Mouse (Mus musculus) intestine, postnatal 0 days (tissue): ENCODE results near the gene Pcdh18. TPM values are rescaled to one million over a fixed set of nuclear protein-coding genes. Genes with fewer than 3 reads are reported as not detected.

Experiments
- ATAC-seq: fragments of 200-750 bp; cut with Nextera tagmentation; 2 replicates; pipeline ENCODE4 v1.8.0; 2017; ENCODE audit warnings: mild to moderate bottlenecking, moderate TSS enrichment, moderate library complexity
- H3K27ac ChIP-seq: fragments of 300-500 bp; sonication (generic); 2 replicates; pipeline ENCODE4 v1.5.1; 2014; ENCODE audit warnings: mild to moderate bottlenecking, low read depth, low read length, moderate library complexity
- H3K27me3 ChIP-seq: fragments of 300-500 bp; sonication (generic); replicated peaks from 2 replicates; pipeline ENCODE4 v1.6.1; 2014; ENCODE audit warnings: low read length, mixed read lengths; ENCODE audit not compliant: control insufficient read depth, insufficient read depth
- H3K36me3 ChIP-seq: fragments of 300-500 bp; sonication (generic); 2 replicates; pipeline ENCODE4 v1.6.1; 2014; ENCODE audit warnings: mild to moderate bottlenecking, moderate library complexity; ENCODE audit not compliant: control insufficient read depth, insufficient read depth
- H3K4me1 ChIP-seq: fragments of 300-500 bp; sonication (generic); replicated peaks from 2 replicates; pipeline ENCODE4 v1.6.1; 2014; ENCODE audit warnings: antibody characterized with exemption, low read length, mixed read lengths; ENCODE audit not compliant: control insufficient read depth, insufficient read depth
- H3K4me2 ChIP-seq: fragments of 300-500 bp; sonication (generic); replicated peaks from 2 replicates; pipeline ENCODE4 v1.6.1; 2014; ENCODE audit warnings: low read depth, mild to moderate bottlenecking, moderate library complexity
- H3K4me3 ChIP-seq: fragments of 300-500 bp; sonication (generic); 2 replicates; pipeline ENCODE4 v1.5.1; 2014; ENCODE audit warnings: low read depth, low read length
- H3K9ac ChIP-seq: fragments of 300-500 bp; sonication (generic); 2 replicates; pipeline ENCODE4 v1.6.1; 2014; ENCODE audit warnings: mild to moderate bottlenecking, low read depth, low read length
- H3K9me3 ChIP-seq: fragments of 300-500 bp; sonication (generic); 2 replicates; pipeline ENCODE4 v1.6.1; 2016; ENCODE audit warnings: mixed run types; ENCODE audit not compliant: control insufficient read depth
- CTCF ChIP-seq: sonication (generic); IDR thresholded peaks from 2 replicates; pipeline ENCODE4 v1.5.1; 2016; ENCODE audit warnings: low read depth, mild to moderate bottlenecking, control low read depth, antibody characterized with exemption, moderate library complexity
- whole genome bisulfite sequencing: fragments of 180-500 bp; shearing (Covaris S2); extraction: QIAGEN DNeasy Blood & Tissue Kit; methylation state at CpG from one replicate; pipeline ENCODE4 v1.1.7; 2014; 5-methylcytosine and 5-hydroxymethylcytosine counted together
- polyA plus RNA-seq: library from polyadenylated mRNA; unstranded; fragments of >200 nt; fragmentation: Nextera tagmentation; extraction: Ambion mirVana; gene quantifications from 2 replicates; pipeline ENCODE4 v1.2.1, GENCODE M21; 2015

Pcdh18 gene
- polyA plus RNA-seq, 1 experiment from 2014 or later, result 9.2 TPM

DNA sequence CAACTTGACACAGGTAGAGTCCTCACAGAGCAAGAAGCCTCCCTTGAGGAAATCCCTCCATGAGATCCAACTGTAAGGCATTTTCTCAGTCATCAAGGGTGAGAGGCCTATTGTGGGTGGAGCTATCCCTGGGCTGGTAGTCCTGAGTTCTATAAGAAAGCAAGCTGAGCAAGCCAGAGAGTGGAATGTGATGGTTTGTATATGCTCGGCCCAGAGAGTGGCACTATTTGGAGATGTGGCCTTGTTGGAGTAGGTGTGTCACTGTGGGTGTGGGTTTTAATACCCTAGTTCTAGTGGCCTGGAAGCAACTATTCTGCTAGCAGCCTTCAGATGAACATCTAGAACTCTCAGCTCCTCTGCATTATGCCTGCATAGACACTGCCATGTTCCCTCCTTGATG is 9.1 kb downstream of the Pcdh18 start:
- WGBS, result 82% methylated on average over 1 of the region's 1 CpGs
- peaks cover 11% of the 10 kb centered on the region; the same call in 1 of the 2 replicates for H3K36me3 ChIP-seq
- H3K4me3 ChIP-seq, result no peak overlapping the region

DNA sequence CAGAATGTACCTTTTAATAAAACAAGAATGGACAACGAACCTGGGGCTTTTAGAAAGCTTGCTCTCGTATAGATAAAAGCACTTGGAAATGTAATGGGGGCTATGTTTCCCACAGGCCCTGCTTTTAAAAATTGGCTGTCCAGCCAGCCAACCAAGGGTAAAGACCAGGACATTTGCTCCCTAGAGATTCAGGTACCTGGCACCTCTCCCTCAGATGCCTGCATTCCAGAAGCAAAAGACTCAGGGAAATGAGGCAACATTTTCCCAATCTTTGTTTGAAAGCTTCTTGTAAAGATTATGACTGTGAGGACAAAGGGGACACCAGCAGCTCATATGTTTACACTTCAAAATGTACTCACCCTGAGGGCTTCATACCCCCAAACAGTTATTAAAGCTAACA is 18.1 kb downstream of the Pcdh18 start:
- no peaks in the 10 kb centered on the region for H3K36me3 ChIP-seq
- H3K4me3 ChIP-seq, result no peak overlapping the region
- H3K4me2 ChIP-seq, result no peak overlapping the region
- H3K4me1 ChIP-seq, result no peaks in the 10 kb centered on the region
- H3K27ac ChIP-seq, result no peak overlapping the region
- no peaks in the 10 kb centered on the region for H3K27me3 ChIP-seq
- no peak overlapping the region for H3K9ac ChIP-seq
- TF ChIP-seq CTCF, result no peak
- WGBS, result 65% methylated on average over 2 of the region's 2 CpGs
- no peaks in the 10 kb centered on the region for H3K9me3 ChIP-seq
- ATAC-seq, result no peak

More for the DNA sequence above, 9.1 kb downstream of the Pcdh18 start:
- H3K27ac ChIP-seq, result no peak overlapping the region
- H3K4me2 ChIP-seq, result no peak overlapping the region
- no peaks in the 10 kb centered on the region for H3K9me3 ChIP-seq
- H3K4me1 ChIP-seq, result no peaks in the 10 kb centered on the region
- no peak for ATAC-seq
- H3K9ac ChIP-seq, result no peak overlapping the region
- H3K27me3 ChIP-seq, result no peaks in the 10 kb centered on the region
- TF ChIP-seq CTCF, result no peak

DNA sequence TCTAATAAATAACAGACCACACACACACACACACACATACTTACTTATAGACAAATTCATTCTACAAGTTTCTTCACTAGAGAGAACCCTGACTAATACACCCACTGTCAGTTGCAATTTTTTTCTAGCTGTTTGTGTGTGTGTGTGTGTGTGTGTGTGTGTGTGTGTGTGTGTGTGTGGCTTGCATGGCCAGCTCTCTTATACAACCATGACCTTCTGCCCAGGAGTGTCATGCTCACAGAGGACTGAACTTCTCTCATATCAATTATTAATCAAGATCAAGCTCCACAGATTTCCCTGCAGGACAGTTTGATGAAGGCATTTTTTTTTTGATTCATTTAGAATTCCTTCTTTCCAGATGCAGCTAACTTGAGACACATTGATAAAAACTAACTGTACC is 18.6 kb downstream of the Pcdh18 start:
- H3K9me3 ChIP-seq, result no peaks in the 10 kb centered on the region
- H3K27me3 ChIP-seq, result no peaks in the 10 kb centered on the region
- no peaks in the 10 kb centered on the region for H3K36me3 ChIP-seq
- no peak overlapping the region for H3K27ac ChIP-seq
- no peak overlapping the region for H3K4me2 ChIP-seq
- H3K4me1 ChIP-seq, result no peaks in the 10 kb centered on the region
- no peak overlapping the region for H3K9ac ChIP-seq
- no peak for ATAC-seq
- no peak for TF ChIP-seq CTCF
- no peak overlapping the region for H3K4me3 ChIP-seq

DNA sequence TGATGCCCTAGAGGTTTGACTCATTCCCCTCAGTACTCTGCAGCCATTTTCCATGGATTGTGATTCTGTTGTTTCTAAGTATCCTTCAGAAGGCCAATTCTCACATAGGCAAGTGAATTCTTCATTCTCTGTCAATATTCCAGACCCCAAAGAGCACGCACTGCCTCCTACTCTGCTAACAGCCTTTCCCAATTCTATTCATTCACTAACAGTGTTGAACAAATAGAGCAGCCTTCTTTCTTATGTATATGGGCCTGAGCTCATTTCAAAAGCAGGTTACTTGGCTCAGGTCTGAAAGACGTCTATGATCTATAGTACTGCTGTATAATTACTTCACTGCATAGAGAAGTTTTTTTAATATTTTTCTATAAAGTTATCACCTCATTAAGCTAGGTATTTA is 50.6 kb downstream of the Pcdh18 start:
- H3K36me3 ChIP-seq, result no peaks in the 10 kb centered on the region
- H3K9me3 ChIP-seq, result no peaks in the 10 kb centered on the region
- TF ChIP-seq CTCF, result no peak
- no peak overlapping the region for H3K9ac ChIP-seq
- WGBS, result 79% methylated on average over 2 of the region's 2 CpGs
- H3K4me1 ChIP-seq, result no peaks in the 10 kb centered on the region
- H3K4me2 ChIP-seq, result no peak overlapping the region
- ATAC-seq, result no peak
- H3K4me3 ChIP-seq, result no peak overlapping the region
- no peaks in the 10 kb centered on the region for H3K27me3 ChIP-seq
- H3K27ac ChIP-seq, result no peak overlapping the region

DNA sequence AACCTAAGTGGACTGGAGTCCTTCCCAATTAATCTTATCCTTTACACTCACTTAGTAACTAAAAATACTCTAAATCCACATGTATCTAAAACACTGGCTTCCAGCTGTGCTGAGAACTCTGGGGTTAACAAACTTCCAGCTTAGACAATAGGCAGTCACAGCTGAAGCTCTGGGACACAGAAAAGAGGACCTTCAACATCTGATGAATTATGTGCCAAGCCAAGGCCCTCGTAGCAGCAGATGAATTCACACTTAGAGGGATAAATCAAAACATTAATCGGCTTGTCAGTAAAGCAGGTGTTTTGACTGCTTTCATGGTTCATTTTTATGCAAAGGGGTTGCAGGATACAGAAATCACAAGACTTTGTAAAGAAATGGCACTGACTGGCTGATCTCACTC is 57.2 kb downstream of the Pcdh18 start:
- Histone ChIP-seq H3K27ac (no peak overlapping the region), H3K9me3 (no peaks in the 10 kb centered on the region), H3K36me3 (no peaks in the 10 kb centered on the region), H3K27me3 (no peaks in the 10 kb centered on the region), H3K4me3 (no peak overlapping the region), H3K9ac (no peak overlapping the region), H3K4me2 (no peak overlapping the region), H3K4me1 (no peaks in the 10 kb centered on the region)
- TF ChIP-seq CTCF, result no peak
- no peak for ATAC-seq
- 55% methylated on average over 2 of the region's 2 CpGs for WGBS
